Mouse (Mus musculus): ENCODE measurements around the gene Ppp1r21.

The Ppp1r21 gene

GRCm38 (mm10) chr17:88530667-88531066, 749 bp downstream of the Ppp1r21 start:
- DNase-seq = no peak

GRCm38 (mm10) chr17:88531176-88531575, 1.3 kb downstream of the Ppp1r21 start:
- DNase-seq = no peak

GRCm38 (mm10) chr17:88537842-88538430, 8.0 kb downstream of the Ppp1r21 start:
- no peak for DNase-seq

GRCm38 (mm10) chr17:88542771-88543416, 13.0 kb downstream of the Ppp1r21 start:
- no peak for DNase-seq

- DNase-seq = no peak
Observed at GRCm38 (mm10) chr17:88543417-88543782, 13.5 kb downstream of the Ppp1r21 start.

GRCm38 (mm10) chr17:88545217-88545784, 15.4 kb downstream of the Ppp1r21 start:
- DNase-seq = no peak

GRCm38 (mm10) chr17:88546745-88547144, 16.8 kb downstream of the Ppp1r21 start:
- no peak for DNase-seq

GRCm38 (mm10) chr17:88549411-88550191, 19.7 kb downstream of the Ppp1r21 start:
- no peak for DNase-seq

- DNase-seq = no peak
Observed at GRCm38 (mm10) chr17:88550351-88550750, 20.4 kb downstream of the Ppp1r21 start.

- no peak for DNase-seq
Observed at GRCm38 (mm10) chr17:88550981-88551940, 21.3 kb downstream of the Ppp1r21 start.

- no peak for DNase-seq
Observed at GRCm38 (mm10) chr17:88552556-88552955, 22.6 kb downstream of the Ppp1r21 start.

- no peak for DNase-seq
Observed at GRCm38 (mm10) chr17:88553001-88553449, 23.1 kb downstream of the Ppp1r21 start.

GRCm38 (mm10) chr17:88553473-88554087, 23.7 kb downstream of the Ppp1r21 start:
- DNase-seq = no peak

GRCm38 (mm10) chr17:88556176-88556575, 26.3 kb downstream of the Ppp1r21 start:
- DNase-seq = no peak

GRCm38 (mm10) chr17:88556688-88557087, 26.8 kb downstream of the Ppp1r21 start:
- no peak for DNase-seq

- peak; percentile 62 for DNase-seq
Observed at GRCm38 (mm10) chr17:88558168-88558842, 28.4 kb downstream of the Ppp1r21 start.

GRCm38 (mm10) chr17:88563611-88564010, 33.7 kb downstream of the Ppp1r21 start:
- DNase-seq = no peak

- no peak for DNase-seq
Observed at GRCm38 (mm10) chr17:88569807-88570540, 40.1 kb downstream of the Ppp1r21 start.

- no peak for DNase-seq
Observed at GRCm38 (mm10) chr17:88570784-88571183, 40.9 kb downstream of the Ppp1r21 start.

- DNase-seq = no peak
Observed at GRCm38 (mm10) chr17:88574811-88575210, 44.9 kb downstream of the Ppp1r21 start.
